Mouse (Mus musculus) adrenal gland, postnatal 36 days (tissue): Measurements from ENCODE around the gene Arhgef9. TPM values are rescaled to one million over a fixed set of nuclear protein-coding genes. Genes with fewer than 3 reads are reported as not detected.

Experiments
- DNase-seq, 2 experiments: peaks; one replicate each; pipeline ENCODE4 v3.0.0; 2021; ENCODE audit warnings: mixed read lengths in 1 of 2
- long read RNA-seq, 2 experiments: library from polyadenylated mRNA; stranded (forward); transcript quantifications; one replicate each; pipeline ENCODE4 v2.0.0; 2021; ENCODE audit warnings: borderline sequencing depth in 2 of 2
- total RNA-seq, 2 experiments: library from RNA; stranded (reverse); gene quantifications; 2 replicates each; pipeline ENCODE4 v1.2.3; 2021

Arhgef9 gene
- total RNA-seq: 10 to 100 TPM; 11.8 to 15.3 TPM
- long read RNA-seq, experiment 1, full-length matches to known transcripts: 3 of 12 reads
- long read RNA-seq, experiment 1, partial matches to known transcripts: 1 of 12 reads
- long read RNA-seq, experiment 1, other reads (novel, unspliced or antisense): 8 of 12 reads
- long read RNA-seq, experiment 2, partial matches to known transcripts: 0 of 4 reads
- long read RNA-seq, experiment 2, other reads (novel, unspliced or antisense): 4 of 4 reads

DNA sequence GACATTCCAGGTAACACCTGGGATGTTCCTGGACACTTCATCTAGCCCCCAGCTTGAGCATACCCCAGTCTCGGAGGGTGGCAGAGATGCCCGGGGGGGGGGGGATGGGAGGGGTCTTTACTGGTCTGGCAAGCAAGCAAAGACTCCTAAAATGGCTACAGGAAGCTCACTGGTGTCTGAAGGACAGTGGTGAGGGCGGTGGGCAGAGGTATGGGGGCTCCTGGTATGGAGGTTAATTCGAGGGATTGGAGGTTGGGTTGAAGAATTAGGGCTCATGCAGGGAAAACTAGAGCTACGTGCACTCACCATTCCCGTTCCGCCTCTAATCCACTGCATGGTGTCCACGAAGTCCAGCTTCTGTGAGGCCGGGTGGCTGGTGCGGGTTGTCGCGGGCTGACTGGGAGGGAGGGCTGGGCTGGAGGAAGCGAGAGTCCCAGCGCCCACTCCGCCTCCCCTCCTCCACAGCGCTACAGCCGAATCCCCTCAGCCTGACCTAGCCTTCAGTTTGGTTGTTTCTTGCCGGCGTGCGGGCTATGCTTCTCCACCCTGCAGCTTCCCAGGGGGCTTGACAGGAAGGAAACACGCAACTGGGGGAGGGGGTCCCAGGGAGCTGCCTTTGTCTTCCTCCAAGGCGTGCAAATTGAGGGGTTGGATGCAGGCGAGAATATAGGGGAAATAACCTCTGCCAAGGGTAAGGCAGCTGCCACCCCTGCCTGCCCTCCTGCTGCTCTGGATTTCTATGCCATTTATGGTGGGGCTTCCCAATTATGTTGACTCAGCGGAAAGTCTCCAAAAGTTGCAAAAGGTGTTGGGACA lies at the start of gene Arhgef9:
Gene Arhgef9, minus strand, starts transcription at position 753 of the 816 bp plus-strand sequence.
- DNase-seq: peak; percentile 7 to 24

DNA sequence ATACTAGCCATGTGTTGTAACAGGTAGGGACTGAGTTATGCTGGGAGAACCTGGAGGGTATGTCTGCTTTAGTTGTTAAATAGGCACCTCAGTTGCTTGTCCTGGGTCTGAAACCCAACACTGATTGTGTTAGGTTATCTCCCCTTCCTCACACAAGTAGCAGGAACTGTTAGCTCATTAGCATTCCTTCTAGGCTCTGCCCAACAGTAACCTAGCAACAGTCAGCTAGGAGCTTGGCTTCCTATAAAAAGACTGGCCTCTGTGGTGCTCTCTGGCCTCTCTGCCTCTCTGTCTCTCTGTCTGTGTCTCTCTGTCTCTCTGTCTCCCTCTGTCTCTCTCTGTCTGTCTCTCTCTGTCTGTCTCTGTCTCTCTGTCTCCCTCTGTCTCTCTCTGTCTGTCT lies 42.2 kb upstream of the Arhgef9 start:
- no peak for DNase-seq

DNA sequence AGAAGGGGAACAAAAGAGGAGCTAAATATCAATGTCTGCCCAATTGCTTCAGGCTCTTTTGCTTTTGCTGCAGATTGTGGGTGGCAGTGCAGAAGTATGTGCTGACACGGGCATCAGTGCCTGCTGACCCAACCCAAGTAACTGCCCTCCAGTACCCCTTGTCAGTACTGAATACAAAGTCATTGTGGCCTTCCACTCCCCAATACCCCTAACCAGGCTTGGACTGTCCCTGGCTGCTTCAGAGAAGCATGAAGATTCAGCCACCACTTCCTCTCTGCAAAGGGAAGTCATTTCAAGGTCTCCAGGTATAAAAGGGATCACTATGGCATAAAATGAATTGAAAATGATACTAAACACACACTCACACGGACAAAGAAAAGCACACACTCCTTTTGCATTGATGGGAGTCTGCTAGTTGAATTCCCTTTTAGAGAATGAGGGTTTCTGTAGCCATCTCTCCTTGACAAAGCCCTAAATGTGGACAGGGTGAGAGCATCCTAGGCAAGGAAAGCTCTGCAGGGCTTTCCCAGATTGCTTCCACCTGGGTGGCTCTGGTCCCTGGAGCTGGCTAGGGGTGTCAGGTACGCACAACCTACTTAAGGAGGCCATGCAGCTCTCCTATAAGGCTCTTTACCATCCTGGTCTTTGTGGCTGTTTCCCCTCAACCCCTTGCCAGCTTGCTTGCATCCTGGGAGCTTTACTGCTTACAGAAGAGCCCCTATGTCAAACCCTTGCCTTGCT lies 1.1 kb downstream of the Arhgef9 start:
- DNase-seq: no peak

DNA sequence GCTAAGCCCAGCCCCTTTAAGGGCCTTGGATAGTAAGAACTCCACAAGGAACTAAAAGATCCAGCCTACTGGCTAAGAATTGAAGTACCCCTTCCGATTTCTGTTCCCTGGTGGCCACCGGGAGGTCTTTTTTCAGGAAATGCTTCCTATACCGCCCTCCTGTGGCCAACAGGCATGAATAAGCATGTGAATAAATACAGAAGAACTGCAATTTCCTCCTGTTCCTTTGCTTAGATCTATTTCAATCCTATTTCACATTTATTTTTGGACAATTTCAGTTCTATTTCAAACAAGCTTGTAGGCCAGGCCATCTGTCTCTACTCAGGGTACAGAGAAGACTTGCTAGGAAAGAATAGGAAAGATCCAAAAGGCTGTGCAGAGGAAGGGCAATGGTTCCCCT lies 20.7 kb downstream of the Arhgef9 start:
- peak; percentile 31 to 55 for DNase-seq

DNA sequence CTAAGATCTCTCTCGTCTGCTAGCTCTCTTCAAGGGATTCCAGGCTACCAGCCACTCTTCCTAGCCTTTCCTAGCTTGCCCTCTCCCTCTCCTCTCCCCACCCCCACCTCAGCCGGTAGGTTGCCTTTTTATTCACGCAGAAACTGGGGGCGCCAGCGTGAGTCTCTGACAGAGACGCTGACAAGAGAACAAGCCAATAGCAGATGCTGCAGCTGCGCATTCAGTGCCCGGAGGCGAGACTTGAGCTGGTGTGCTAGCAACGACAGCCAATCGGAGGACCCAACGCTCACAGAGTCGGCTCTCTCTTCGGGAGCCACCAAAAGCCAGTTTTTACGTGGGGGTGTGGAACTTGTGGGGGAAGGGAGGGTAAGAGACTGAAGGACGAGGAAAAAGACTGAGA lies 30.3 kb downstream of the Arhgef9 start:
- peak; percentile 88 to 89 for DNase-seq

DNA sequence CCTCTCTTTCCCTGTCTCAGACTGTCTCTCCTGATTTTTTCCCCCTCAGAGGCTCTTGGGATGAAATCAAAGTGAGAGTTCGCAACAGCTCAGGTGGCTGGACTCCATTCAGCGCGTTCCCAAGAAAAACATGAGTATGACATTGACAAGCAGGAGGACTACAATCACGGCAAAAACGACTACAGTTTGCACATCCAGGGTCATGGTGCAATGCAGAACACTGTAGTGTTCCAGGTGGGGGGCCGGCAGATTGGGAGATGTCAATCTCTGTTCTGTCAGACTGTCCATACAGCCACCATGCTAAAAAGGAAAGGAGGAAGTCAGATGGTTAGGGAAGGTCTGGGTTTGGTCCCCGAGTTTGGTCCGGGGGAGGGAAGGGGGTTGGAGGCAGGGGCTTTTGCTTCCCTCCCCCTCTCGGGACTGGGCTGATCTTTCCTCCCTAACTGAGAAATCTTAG lies 31.0 kb downstream of the Arhgef9 start:
- peak; percentile 2 to 6 for DNase-seq

DNA sequence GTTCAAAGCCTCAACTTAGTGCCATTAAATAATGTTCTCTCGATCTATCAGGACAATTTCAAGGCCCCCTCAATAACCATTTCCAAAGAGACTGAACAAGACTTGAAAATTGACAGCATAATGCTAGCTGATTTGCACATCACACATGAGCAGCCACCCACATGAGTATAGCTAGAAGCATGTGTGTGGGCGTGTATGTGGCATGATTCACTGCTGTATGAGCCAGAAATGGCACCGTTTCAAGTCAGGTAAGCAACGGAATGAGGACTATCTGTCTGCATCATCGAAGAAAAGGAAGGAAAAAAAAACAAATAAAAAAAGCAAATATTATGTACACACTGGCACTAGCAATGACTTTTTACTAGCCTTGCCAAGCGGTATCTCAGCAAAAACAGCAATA lies 32.5 kb downstream of the Arhgef9 start:
- no peak for DNase-seq

DNA sequence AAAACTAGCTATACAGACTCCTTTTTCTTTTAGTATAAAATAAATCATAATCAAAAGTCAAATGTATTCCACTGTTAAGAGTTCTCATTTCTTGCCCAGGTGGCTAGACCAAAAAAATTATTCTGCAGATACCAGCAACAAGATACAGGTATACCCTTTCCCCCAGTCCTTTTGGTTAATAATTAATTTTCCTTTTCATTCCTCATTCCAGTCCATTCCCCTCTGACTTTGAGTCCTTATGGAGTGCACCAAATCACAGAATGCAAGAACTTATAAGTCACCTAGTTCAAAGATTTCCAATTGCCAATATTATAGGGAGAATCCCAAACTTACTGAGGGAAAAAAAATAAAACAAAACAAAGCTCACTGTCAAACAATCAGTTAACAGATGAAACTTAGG lies 33.2 kb downstream of the Arhgef9 start:
- no peak for DNase-seq

DNA sequence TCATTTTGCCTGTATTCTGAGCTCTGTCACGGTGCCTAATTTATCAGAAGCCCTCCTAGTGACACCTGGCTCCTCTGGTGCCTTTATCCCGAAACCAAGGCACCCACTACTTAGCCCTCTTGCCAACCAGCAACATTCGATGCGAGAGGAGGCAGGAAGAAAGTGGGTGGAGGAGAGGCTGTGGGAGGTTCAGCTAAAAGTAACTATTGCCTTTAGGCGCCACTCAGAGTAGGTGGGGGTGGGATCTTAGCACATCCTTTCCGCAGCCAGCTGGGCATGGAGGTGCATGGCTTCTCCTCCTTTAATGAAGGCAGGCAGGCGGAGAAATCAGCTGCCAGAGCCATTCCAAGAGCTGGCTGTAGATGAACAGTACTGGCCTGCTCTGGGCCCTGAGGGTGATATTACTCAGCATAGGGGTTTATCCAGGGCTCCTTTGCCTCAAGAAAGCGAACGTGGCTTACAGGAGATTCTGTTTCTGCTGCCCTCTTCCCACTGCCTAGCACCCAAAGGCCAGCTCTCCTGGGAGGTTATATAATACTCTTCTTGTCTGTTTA lies 39.7 kb downstream of the Arhgef9 start:
- DNase-seq: no peak

DNA sequence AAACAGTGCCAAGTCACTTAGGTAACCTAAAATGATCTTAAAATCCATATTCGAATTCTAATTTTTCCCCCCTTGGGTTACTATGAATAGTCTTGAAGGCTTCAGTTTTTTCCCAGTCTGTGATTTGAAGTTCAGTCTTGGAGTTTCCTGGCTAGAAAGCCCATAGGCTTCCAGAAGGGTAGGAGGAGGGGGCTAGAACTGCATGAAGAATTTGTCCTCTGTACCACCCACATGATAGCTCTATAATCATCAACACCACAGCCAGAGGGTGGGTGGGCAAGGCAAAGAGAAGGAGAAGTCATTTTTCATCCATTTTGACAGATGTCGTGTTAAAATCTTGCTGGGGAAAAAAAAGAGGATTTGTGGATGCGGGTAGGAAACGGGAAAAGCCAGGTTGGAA lies 58.0 kb downstream of the Arhgef9 start:
- no peak for DNase-seq

DNA sequence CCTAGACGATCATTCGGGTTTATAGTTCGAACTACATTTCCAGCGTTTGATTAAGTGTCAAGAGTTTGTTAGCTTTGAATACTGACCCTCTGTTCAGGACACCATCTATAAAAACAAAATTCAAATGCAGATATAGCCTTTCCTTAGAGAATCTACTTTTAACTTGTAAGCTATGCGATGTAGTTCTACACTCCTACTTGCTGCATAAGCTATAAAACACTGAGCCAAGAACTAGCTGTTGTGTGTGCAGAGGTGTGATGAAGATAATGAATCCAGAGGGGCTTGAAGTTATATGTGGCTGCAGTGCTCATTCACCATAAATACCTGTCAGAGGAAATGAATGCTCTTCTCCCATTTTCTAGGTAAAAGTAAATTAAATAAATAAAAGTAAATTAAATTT lies 63.2 kb downstream of the Arhgef9 start:
- no peak for DNase-seq

DNA sequence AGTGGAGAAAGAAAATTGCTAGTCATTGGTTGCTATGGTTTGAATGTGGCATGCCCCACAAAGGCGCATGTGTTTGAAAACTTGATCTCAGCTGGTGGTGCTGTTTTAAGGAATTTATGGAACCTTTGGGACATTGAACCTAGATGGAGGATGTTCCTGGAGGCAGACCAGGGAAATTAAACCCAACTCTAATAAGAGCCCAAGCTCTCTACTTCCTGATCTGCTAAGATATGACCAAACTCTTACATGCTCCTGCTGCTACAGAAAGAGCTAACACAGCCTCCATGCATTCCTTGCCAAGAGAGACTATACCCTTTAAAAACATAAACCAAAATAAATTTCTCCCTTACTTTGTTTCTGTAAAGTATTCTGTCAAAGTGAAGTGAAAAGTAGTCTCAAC lies 63.7 kb downstream of the Arhgef9 start:
- DNase-seq: no peak

DNA sequence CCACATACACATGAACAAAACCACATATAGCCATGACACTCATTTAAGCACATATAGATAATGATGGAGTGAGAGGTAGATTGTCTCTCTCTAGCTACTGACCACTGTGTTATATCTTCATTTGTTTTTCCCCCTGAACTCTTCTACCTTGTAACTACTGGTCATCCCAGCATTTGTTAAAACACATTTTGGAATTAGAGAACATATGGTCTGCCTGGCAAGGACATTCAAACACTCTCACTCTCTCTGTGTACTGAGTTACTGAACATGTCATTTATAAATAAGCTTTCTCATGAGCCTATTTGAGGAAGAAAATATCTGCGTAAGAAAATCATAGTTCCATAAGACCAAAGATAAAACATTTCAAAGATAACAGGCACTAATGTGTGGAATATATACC lies 64.9 kb downstream of the Arhgef9 start:
- DNase-seq: no peak

DNA sequence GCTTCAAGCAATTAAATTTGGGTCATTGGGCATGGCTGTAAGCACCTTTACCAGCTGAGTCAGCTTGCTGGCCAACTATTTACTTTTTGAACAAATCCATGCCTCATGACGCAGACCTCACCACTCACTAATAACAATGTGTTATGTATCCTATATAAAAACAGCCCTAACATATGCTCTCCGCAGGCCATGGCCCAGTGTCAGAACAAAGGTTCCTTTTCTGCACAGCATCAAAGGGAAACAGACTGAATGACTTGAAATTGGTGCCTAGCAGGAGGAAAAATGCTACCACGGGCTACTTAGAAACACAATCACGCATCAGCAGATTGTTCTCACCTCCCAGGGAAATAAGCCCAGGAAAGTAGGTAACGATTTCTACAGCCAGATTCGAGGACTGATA lies 73.2 kb downstream of the Arhgef9 start:
- no peak for DNase-seq

DNA sequence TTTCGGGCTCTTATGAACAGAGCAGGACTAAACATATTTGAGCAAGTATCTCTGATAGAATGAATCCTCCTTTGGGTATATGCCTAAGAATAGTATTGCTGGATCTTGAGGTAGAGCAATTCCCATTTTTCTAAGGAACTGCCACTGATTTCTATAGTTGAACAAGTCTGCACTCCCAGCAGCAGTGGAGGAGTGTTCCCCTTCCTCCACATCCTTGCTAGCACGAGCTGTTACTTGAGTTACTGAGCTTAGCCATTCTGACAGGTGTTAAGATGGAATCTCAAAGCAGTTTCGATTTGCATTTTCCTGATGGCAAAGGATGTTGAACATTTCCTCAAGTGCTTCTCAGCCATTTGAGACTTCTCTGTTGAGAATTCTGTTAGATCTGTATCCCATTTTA lies 92.3 kb downstream of the Arhgef9 start:
- no peak for DNase-seq

DNA sequence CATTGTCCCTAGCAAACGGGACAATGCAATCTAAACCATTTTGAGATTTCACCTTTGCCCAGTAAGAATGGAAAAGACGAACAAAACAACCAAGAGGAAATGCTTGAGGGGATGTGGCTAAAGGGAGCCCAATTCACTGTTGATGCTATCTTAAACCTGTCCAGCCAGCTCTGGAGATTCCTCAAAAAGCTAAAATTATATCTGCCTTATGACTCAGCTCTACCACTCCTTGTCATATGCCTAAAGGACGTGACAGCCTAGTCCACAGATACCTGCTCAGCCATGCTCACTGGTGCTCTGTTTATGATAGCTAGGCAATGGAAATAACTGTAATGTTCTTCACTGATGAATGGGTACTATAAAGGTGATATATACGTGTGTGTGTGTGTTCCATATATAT lies 109.0 kb downstream of the Arhgef9 start:
- DNase-seq: no peak

DNA sequence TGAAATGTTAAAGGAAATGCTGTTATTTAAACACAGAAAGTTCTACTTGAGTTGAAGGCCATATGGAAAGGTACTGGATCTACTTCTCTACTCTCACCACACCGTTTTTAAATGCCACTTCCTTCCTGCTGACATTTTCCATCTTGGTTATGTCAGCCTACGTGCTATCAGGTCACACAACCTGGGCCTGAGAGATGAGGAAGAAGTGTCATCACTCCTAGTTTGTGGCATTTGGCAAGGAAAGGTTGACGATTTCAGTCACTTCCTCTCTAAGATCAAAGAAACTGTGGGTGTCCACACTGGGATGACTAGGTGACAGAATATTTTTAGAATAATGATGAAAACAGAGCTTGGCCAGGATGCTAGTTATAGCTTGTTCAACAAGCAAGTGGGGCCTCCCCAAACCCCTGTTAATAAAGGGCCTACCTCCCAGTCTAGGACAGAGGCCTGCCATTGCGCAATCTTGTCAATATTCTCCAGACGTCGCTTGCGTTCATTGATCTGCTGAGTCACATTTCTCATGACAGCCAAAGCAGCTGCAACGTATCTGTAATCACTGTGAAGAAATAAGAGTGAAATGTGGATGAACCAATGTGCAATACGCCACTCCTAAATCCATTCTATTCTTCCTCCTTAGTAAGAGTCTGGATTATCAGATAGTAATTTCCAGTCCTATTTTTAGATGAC lies 119.5 kb downstream of the Arhgef9 start:
- peak in 1 of 2 experiments; percentile 5 for DNase-seq

DNA sequence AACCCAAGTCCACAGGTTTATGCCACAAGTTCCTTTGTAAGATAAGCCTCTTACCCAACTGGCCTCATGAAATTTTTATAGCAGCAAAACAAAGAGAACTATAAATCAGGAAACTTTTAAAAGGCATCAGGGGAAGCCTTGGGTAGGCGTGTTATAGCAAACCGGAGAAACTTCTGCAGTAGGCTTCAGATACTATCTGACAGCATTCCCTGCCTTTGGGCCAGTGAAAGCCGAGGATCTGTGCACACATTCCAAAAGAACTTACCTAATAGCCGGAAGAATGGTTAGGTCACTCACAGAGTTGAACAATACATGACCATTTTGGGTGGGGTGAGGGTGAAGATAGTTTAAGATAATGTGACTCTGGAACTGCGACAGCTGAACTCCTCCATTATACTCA lies 168.7 kb downstream of the Arhgef9 start:
- no peak for DNase-seq

DNA sequence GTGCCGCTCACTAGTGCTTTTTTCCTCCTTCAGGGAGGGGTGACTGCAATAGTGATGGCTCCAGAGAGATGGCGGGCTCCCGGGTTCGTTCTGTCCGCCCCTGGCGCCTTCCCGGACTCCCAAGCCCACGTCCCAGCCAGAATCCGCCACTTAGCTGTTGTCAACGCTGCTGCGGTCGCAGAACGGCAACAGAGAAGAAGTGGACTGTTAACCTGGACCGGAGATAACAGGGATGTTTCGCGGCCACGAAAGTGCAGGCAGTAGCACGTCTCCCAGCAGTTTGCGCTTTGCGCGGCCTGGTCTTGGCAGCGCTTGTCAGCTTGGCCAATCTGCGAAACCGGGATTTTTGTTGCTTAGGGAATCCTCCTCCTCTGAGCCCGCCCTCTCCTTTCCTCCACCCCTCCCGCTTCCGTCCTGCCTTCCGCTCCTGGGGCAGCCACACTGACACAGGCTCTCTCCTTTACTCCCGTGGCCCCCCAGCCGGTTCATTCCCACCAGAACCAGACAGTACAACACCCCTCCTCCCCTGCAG lies 170.2 kb downstream of the Arhgef9 start, which contains the start of gene Spin4:
Gene Spin4, minus strand, starts transcription at position 322 of the 532 bp plus-strand sequence.
- peak; percentile 82 to 86 for DNase-seq

DNA sequence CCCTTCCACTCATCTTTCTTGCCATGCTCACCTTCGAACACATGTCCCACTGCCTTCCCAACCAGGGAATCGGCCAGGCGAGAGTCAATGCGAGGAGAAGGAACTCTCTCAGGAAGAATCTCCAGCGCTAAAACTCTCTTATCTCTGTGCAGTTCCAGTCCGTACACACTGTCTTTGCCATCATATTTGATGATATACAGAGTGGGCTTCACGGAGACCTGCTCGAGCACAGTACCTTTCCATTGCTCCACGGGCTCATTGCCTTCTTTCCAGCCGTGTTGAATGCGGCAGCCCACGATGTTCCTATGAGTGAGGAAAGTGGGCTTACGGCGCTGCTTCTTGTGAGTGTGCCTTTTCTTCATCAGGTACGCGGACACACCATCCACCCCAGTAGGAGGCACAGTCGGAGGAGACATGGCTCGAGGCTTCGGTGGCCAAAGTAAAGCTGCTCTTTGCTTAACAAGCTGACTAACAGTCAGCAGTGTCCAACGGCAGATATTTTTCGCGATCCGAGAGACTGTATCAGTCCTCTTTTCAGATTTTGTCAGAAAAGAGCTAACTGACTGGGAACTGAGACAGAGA lies 170.8 kb downstream of the Arhgef9 start:
- peak in 1 of 2 experiments; percentile 17 for DNase-seq

DNA sequence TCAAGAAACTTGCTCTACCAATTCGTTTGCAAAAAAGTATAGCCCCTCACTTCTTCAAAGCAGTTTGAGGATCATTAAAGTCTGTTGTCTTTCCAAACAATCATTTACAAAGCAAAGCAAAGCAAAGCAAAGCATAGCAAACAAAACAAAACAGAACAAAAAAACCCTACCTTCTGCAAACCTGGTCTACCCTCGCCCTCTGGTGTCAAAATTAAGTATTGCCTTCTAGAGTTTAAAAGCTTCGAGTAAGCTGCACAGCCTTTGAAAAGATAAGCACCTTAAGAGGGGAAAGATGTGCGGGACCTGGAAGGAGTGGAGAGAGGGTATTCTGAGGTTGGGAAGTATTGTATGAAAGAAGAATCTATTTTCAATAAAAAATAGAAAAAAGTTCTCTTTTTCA lies 184.6 kb downstream of the Arhgef9 start:
- DNase-seq: peak in 1 of 2 experiments; percentile 15
